Mouse (Mus musculus) MEL (cell line): Measurements from ENCODE around the gene Sh2b3. TPM values are rescaled to one million over a fixed set of nuclear protein-coding genes. Genes with fewer than 3 reads are reported as not detected.

ENCODE experiments used
- DNase-seq: peaks from one replicate; pipeline ENCODE4 v3.0.0; 2011; ENCODE audit warnings: low read depth, low spot score
- H3K27ac ChIP-seq: 2 replicates; pipeline ENCODE4 v1.5.1; 2012; ENCODE audit warnings: low read depth, mild to moderate bottlenecking, control low read depth, low read length, moderate library complexity; ENCODE audit not compliant: control insufficient read depth
- H3K27me3 ChIP-seq, 2 experiments: fragments of 150-350 bp in 1 of 2; sonication (generic) in 1 of 2; 2 replicates each; pipeline ENCODE4 v1.6.1; 2012; ENCODE audit warnings: low read length in 2 of 2, mild to moderate bottlenecking in 2 of 2, improper control_type of control experiment in 1 of 2, moderate library complexity in 1 of 2; ENCODE audit not compliant: insufficient read depth in 2 of 2, control insufficient read depth in 1 of 2
- H3K36me3 ChIP-seq, 2 experiments: 2 replicates each; pipeline ENCODE4 v1.6.1; 2012 to 2014; ENCODE audit warnings: low read length in 2 of 2, improper control_type of control experiment in 1 of 2, inconsistent platforms in 1 of 2, mild to moderate bottlenecking in 1 of 2; ENCODE audit not compliant: insufficient read depth in 2 of 2, control insufficient read depth in 1 of 2
- H3K4me1 ChIP-seq, 2 experiments: fragments of 150-350 bp in 1 of 2; sonication (generic) in 1 of 2; 2 replicates each; pipeline ENCODE4 v1.6.1; 2012; ENCODE audit warnings: low read length in 2 of 2, improper control_type of control experiment in 1 of 2, mild to moderate bottlenecking in 1 of 2; ENCODE audit not compliant: insufficient read depth in 2 of 2, control insufficient read depth in 1 of 2
- H3K4me3 ChIP-seq, 2 experiments: fragments of 150-350 bp in 1 of 2; sonication (generic) in 1 of 2; 2 replicates each; pipeline ENCODE4 v1.5.1; 2012; ENCODE audit warnings: low read depth in 2 of 2, low read length in 2 of 2, mild to moderate bottlenecking in 2 of 2, moderate library complexity in 2 of 2, control low read depth in 1 of 2, improper control_type of control experiment in 1 of 2; ENCODE audit not compliant: control insufficient read depth in 1 of 2, insufficient read depth in 1 of 2
- H3K79me2 ChIP-seq: 2 replicates; pipeline ENCODE4 v1.6.1; 2012; ENCODE audit warnings: mild to moderate bottlenecking, low read length, moderate library complexity; ENCODE audit not compliant: control insufficient read depth, poor library complexity, insufficient read depth
- H3K9ac ChIP-seq: 2 replicates; pipeline ENCODE4 v1.6.1; 2012; ENCODE audit warnings: low read depth, mild to moderate bottlenecking, control low read depth, low read length, moderate library complexity; ENCODE audit not compliant: control insufficient read depth, poor library complexity, severe bottlenecking
- H3K9me3 ChIP-seq: fragments of 150-350 bp; sonication (generic); replicated peaks from 2 replicates; pipeline ENCODE4 v1.6.1; 2012; ENCODE audit warnings: mild to moderate bottlenecking, low read length, improper control_type of control experiment, moderate library complexity; ENCODE audit not compliant: insufficient read depth
- BHLHE40 ChIP-seq: IDR thresholded peaks from 2 replicates; pipeline ENCODE4 v1.6.1; 2012; ENCODE audit warnings: low read depth, mild to moderate bottlenecking, inconsistent platforms, low read length, improper control_type of control experiment, borderline replicate concordance
- CHD1 ChIP-seq: IDR thresholded peaks from 2 replicates; pipeline ENCODE4 v1.6.1; 2012; ENCODE audit warnings: low read depth, mild to moderate bottlenecking, inconsistent platforms, low read length, improper control_type of control experiment
- CHD2 ChIP-seq: IDR thresholded peaks from 2 replicates; pipeline ENCODE4 v1.6.1; 2011; ENCODE audit warnings: low read length, improper control_type of control experiment
- CTCF ChIP-seq, 3 experiments: IDR thresholded peaks in 2 of 3; conservative IDR thresholded peaks in 1 of 3; 2 replicates each; pipeline ENCODE4 v1.5.1; 2011 to 2012; ENCODE audit warnings: low read length in 3 of 3, low read depth in 2 of 3, mild to moderate bottlenecking in 2 of 3, improper control_type of control experiment in 1 of 3, inconsistent platforms in 1 of 3, mixed read lengths in 1 of 3, moderate library complexity in 1 of 3; ENCODE audit not compliant: control insufficient read depth in 1 of 3, insufficient read depth in 1 of 3, poor library complexity in 1 of 3, severe bottlenecking in 1 of 3
- E2F4 ChIP-seq: IDR thresholded peaks from 2 replicates; pipeline ENCODE4 v1.6.1; 2011; ENCODE audit warnings: low read depth, low read length, improper control_type of control experiment, borderline replicate concordance
- EP300 ChIP-seq, 2 experiments: IDR thresholded peaks; 2 replicates each; pipeline ENCODE4 v1.6.1; 2011; ENCODE audit warnings: improper control_type of control experiment in 2 of 2, low read length in 2 of 2, low read depth in 1 of 2, mild to moderate bottlenecking in 1 of 2
- ETS1 ChIP-seq: IDR thresholded peaks from 2 replicates; pipeline ENCODE4 v1.6.1; 2012; ENCODE audit warnings: low read depth, mild to moderate bottlenecking, inconsistent platforms, low read length, improper control_type of control experiment, moderate library complexity
- GABPA ChIP-seq: IDR thresholded peaks from 2 replicates; pipeline ENCODE4 v1.6.1; 2012; ENCODE audit warnings: low read depth, mild to moderate bottlenecking, inconsistent platforms, low read length, improper control_type of control experiment, moderate library complexity
- GATA1 ChIP-seq: IDR thresholded peaks from 2 replicates; pipeline ENCODE4 v1.6.1; 2011; ENCODE audit warnings: low read depth, low read length, improper control_type of control experiment
- KAT2A ChIP-seq: conservative IDR thresholded peaks from 2 replicates; pipeline ENCODE4 v1.6.1; 2012; ENCODE audit warnings: low read depth, low read length, improper control_type of control experiment, inconsistent platforms
- MEF2A ChIP-seq: IDR thresholded peaks from 2 replicates; pipeline ENCODE4 v1.6.1; 2014; ENCODE audit warnings: low read depth, mild to moderate bottlenecking, inconsistent platforms, low read length, improper control_type of control experiment; ENCODE audit not compliant: poor library complexity, insufficient replicate concordance, severe bottlenecking; ENCODE audit errors: extremely low read depth
- MYB ChIP-seq: IDR thresholded peaks from 2 replicates; pipeline ENCODE4 v1.6.1; 2011; ENCODE audit warnings: mild to moderate bottlenecking, low read depth, low read length, improper control_type of control experiment
- NRF1 ChIP-seq: IDR thresholded peaks from 2 replicates; pipeline ENCODE4 v1.6.1; 2014; ENCODE audit warnings: low read depth, mild to moderate bottlenecking, inconsistent platforms, low read length, improper control_type of control experiment, moderate library complexity; ENCODE audit not compliant: poor library complexity, insufficient read depth, severe bottlenecking
- POLR2A ChIP-seq, 2 experiments: IDR thresholded peaks; 2 replicates each; pipeline ENCODE4 v1.6.1; 2011 to 2012; ENCODE audit warnings: low read length in 2 of 2, mild to moderate bottlenecking in 2 of 2, control low read depth in 1 of 2, improper control_type of control experiment in 1 of 2, low read depth in 1 of 2, moderate library complexity in 1 of 2; ENCODE audit not compliant: control insufficient read depth in 1 of 2, insufficient read depth in 1 of 2, poor library complexity in 1 of 2
- RAD21 ChIP-seq: IDR thresholded peaks from 2 replicates; pipeline ENCODE4 v1.6.1; 2011; ENCODE audit warnings: mild to moderate bottlenecking, low read depth, low read length, improper control_type of control experiment
- RCOR1 ChIP-seq: IDR thresholded peaks from 2 replicates; pipeline ENCODE4 v1.6.1; 2012; ENCODE audit warnings: low read depth, mild to moderate bottlenecking, inconsistent platforms, low read length, improper control_type of control experiment
- SIN3A ChIP-seq: IDR thresholded peaks from 2 replicates; pipeline ENCODE4 v1.6.1; 2012; ENCODE audit warnings: low read length, improper control_type of control experiment, inconsistent platforms
- SMC3 ChIP-seq: IDR thresholded peaks from 2 replicates; pipeline ENCODE4 v1.6.1; 2011; ENCODE audit warnings: low read depth, low read length, improper control_type of control experiment
- TAL1 ChIP-seq: IDR thresholded peaks from 2 replicates; pipeline ENCODE4 v1.6.1; 2012; ENCODE audit warnings: mild to moderate bottlenecking, inconsistent platforms, low read length, moderate library complexity, mixed read lengths
- TCF12 ChIP-seq: IDR thresholded peaks from 2 replicates; pipeline ENCODE4 v1.6.1; 2014; ENCODE audit warnings: low read depth, mild to moderate bottlenecking, inconsistent platforms, low read length, improper control_type of control experiment, moderate library complexity
- USF1 ChIP-seq: IDR thresholded peaks from 2 replicates; pipeline ENCODE4 v1.6.1; 2014; ENCODE audit warnings: low read depth, mild to moderate bottlenecking, inconsistent platforms, low read length, improper control_type of control experiment, moderate library complexity
- ZNF384 ChIP-seq: IDR thresholded peaks from 2 replicates; pipeline ENCODE4 v1.6.1; 2012; ENCODE audit warnings: low read depth, mild to moderate bottlenecking, inconsistent platforms, low read length, improper control_type of control experiment
- polyA plus RNA-seq, 2 experiments: library from polyadenylated mRNA; stranded (reverse) in 1 of 2; unstranded in 1 of 2; fragments of >175 nt in 1 of 2; fragments of >200 nt in 1 of 2; gene quantifications; 2 replicates each; pipeline versions ENCODE4 v1.2.1 to v1.2.4; 2012; ENCODE audit warnings: low replicate concordance in 2 of 2, low read depth in 1 of 2; ENCODE audit not compliant: insufficient read length in 2 of 2, insufficient read depth in 1 of 2, missing spikeins in 1 of 2
- total RNA-seq: library from RNA; depleted of rRNA; stranded (reverse); fragments of 300-350 nt; gene quantifications from 2 replicates; pipeline ENCODE4 v1.2.3, GENCODE M21; 2012

The Sh2b3 gene
- total and polyA plus RNA-seq, 3 experiments = 14.0 to 43.2 TPM; not detected in 1

- Histone ChIP-seq H3K4me1 (no peaks in the 10 kb centered on the region), H3K27ac (no peak overlapping the region), H3K36me3 (peaks cover 0 to 10% of the 10 kb centered on the region in 2 experiments), H3K27me3 (no peaks in the 10 kb centered on the region), H3K9ac (no peak overlapping the region), H3K79me2 (no peaks in the 10 kb centered on the region), H3K9me3 (no peaks in the 10 kb centered on the region), H3K4me3 (no peak overlapping the region)
- TF ChIP-seq CHD2 (no peak), POLR2A (IDR thresholded peaks at IDR 0.05; ENCODE audit: control insufficient read depth in 1 of 2, insufficient read depth in 1 of 2, low read depth in 1 of 2, low read length in 2 of 2, poor library complexity in 1 of 2) (no peak), BHLHE40 (no peak), SIN3A (no peak), TAL1 (no peak), RAD21 (no peak), KAT2A (no peak), E2F4 (no peak), MYB (no peak), SMC3 (no peak), CHD1 (no peak), MEF2A (no peak), RCOR1 (no peak), CTCF (IDR thresholded peaks at IDR 0.05 in 2 of 3, conservative IDR thresholded peaks at IDR 0.05 in 1 of 3; ENCODE audit: control insufficient read depth in 1 of 3, insufficient read depth in 1 of 3, low read depth in 2 of 3, low read length in 3 of 3, poor library complexity in 1 of 3, severe bottlenecking in 1 of 3) (no peak), GABPA (no peak), NRF1 (no peak), TCF12 (no peak), GATA1 (no peak)
- no peak for DNase-seq
Measured at GRCm38 (mm10) chr5:121818401-121818800, 19.0 kb downstream of the Sh2b3 start.

- H3K79me2 ChIP-seq = no peaks in the 10 kb centered on the region
- H3K4me1 ChIP-seq = no peaks in the 10 kb centered on the region
- TF ChIP-seq ZNF384 = no peak
- TF ChIP-seq BHLHE40 = no peak
- TF ChIP-seq ETS1 = no peak
- TF ChIP-seq EP300 (IDR thresholded peaks at IDR 0.05; ENCODE audit: low read depth in 1 of 2, low read length in 2 of 2) = no peak
- TF ChIP-seq USF1 = no peak
Measured at GRCm38 (mm10) chr5:121817551-121817950, 19.9 kb downstream of the Sh2b3 start.

More at GRCm38 (mm10) chr5:121817551-121817950, 19.9 kb downstream of the Sh2b3 start:
- no peaks in the 10 kb centered on the region for H3K27me3 ChIP-seq
- no peak overlapping the region for H3K9ac ChIP-seq
- no peak overlapping the region for H3K27ac ChIP-seq
- H3K4me3 ChIP-seq = no peak overlapping the region
- H3K9me3 ChIP-seq = no peaks in the 10 kb centered on the region
- H3K36me3 ChIP-seq = peaks cover 0 to 10% of the 10 kb centered on the region in 2 experiments
- DNase-seq = no peak
